Mouse (Mus musculus): ENCODE measurements around the gene 1700042G07Rik. TPM values are rescaled to one million over a fixed set of nuclear protein-coding genes. Genes with fewer than 3 reads are reported as not detected.

1700042G07Rik gene
- total RNA-seq, 2 experiments from 2014 or later: not detected

- no peak for DNase-seq (ENCODE audit: low spot score)
Observed at GRCm38 (mm10) chr4:116160769-116161168, 12.4 kb upstream of the 1700042G07Rik start.

- no peak for DNase-seq (ENCODE audit: low spot score)
Observed at GRCm38 (mm10) chr4:116162142-116162541, 11.0 kb upstream of the 1700042G07Rik start.

GRCm38 (mm10) chr4:116164759-116165554 lies 8.2 kb upstream of the 1700042G07Rik start:
- no peak for DNase-seq (ENCODE audit: low spot score)

GRCm38 (mm10) chr4:116165708-116166407 lies 7.3 kb upstream of the 1700042G07Rik start:
- no peak for DNase-seq (ENCODE audit: low spot score)

- no peak for DNase-seq (ENCODE audit: low spot score)
Observed at GRCm38 (mm10) chr4:116167404-116167803, 5.8 kb upstream of the 1700042G07Rik start, which contains the start of gene Tspan1. Gene Tspan1, minus strand, starts transcription at chr4:116167601.

- DNase-seq (ENCODE audit: low spot score): peak; percentile 77
Observed at GRCm38 (mm10) chr4:116168617-116169352, 4.4 kb upstream of the 1700042G07Rik start.

GRCm38 (mm10) chr4:116169353-116169672 lies 3.9 kb upstream of the 1700042G07Rik start:
- no peak for DNase-seq (ENCODE audit: low spot score)

- DNase-seq (ENCODE audit: low spot score): no peak
Observed at GRCm38 (mm10) chr4:116173752-116174151, 580 bp downstream of the 1700042G07Rik start.

GRCm38 (mm10) chr4:116174466-116175116 lies 1.4 kb downstream of the 1700042G07Rik start:
- no peak for DNase-seq (ENCODE audit: low spot score)

GRCm38 (mm10) chr4:116175136-116175535 lies 2.0 kb downstream of the 1700042G07Rik start:
- no peak for DNase-seq (ENCODE audit: low spot score)

- DNase-seq (ENCODE audit: low spot score): no peak
Observed at GRCm38 (mm10) chr4:116175711-116176542, 2.8 kb downstream of the 1700042G07Rik start.

GRCm38 (mm10) chr4:116176543-116176988 lies 3.4 kb downstream of the 1700042G07Rik start:
- peak; percentile 21 for DNase-seq (ENCODE audit: low spot score)

- peak; percentile 63 for DNase-seq (ENCODE audit: low spot score)
Observed at GRCm38 (mm10) chr4:116177140-116177539, 4.0 kb downstream of the 1700042G07Rik start.

GRCm38 (mm10) chr4:116182079-116182478 lies 8.9 kb downstream of the 1700042G07Rik start:
- no peak for DNase-seq (ENCODE audit: low spot score)

- DNase-seq (ENCODE audit: low spot score): peak; percentile 39
Observed at GRCm38 (mm10) chr4:116182745-116183144, 9.6 kb downstream of the 1700042G07Rik start.

- no peak for DNase-seq (ENCODE audit: low spot score)
Observed at GRCm38 (mm10) chr4:116185083-116185482, 11.9 kb downstream of the 1700042G07Rik start.

GRCm38 (mm10) chr4:116192286-116192835 lies 19.2 kb downstream of the 1700042G07Rik start:
- DNase-seq (ENCODE audit: low spot score): no peak

- no peak for DNase-seq (ENCODE audit: low spot score)
Observed at GRCm38 (mm10) chr4:116193583-116194383, 20.6 kb downstream of the 1700042G07Rik start.

- no peak for DNase-seq (ENCODE audit: low spot score)
Observed at GRCm38 (mm10) chr4:116198422-116198821, 25.2 kb downstream of the 1700042G07Rik start.
